Mouse (Mus musculus) regulatory T cell (primary cell): ENCODE results near the gene Naa40.

Experiments used
- in situ Hi-C: fragments of 300-600 bp; cut with MboI, MseI; formaldehyde crosslinking; loops from one replicate; pipeline ENCODE4 v1.15.1; 2025; ENCODE audit warnings: high pct_unique_total_duplicates

Gene Naa40

GRCm38 (mm10) chr19:7185059-7185458, 55.9 kb downstream of the Naa40 start:
- in situ Hi-C loops: no loop called here

DNA sequence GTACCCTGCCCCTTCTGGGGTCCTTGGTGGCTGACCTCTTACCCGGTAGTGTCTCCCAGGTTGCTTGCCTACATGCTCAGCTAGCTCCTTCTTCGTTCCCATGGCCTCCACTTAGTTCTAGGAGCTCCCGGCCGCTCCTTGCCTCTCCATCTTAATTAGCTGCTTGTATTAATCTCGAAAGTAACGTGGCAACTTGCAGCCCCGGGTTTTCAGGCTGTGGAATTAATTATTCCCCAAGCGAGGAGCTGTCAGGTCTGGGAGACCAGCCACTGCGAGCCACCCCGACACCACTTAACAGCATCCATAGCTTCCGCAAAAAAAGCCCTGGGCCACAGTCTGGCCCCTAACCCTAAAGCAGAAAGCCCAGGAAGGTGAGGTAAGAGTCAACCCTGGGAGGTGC, 57.6 kb downstream of the Naa40 start:
- in situ Hi-C loops: no loop called here

- in situ Hi-C loops: no loop called here
Measured at GRCm38 (mm10) chr19:7182273-7182949, 58.6 kb downstream of the Naa40 start.

GRCm38 (mm10) chr19:7181496-7181895, 59.5 kb downstream of the Naa40 start:
- in situ Hi-C loops: no loop called here

- in situ Hi-C loops: no loop called here
Measured at GRCm38 (mm10) chr19:7180756-7181405, 60.1 kb downstream of the Naa40 start.

- in situ Hi-C loops: no loop called here
Measured at GRCm38 (mm10) chr19:7178841-7179452, 62.0 kb downstream of the Naa40 start.

- in situ Hi-C loops: no loop called here
Measured at GRCm38 (mm10) chr19:7177804-7178511, 63.0 kb downstream of the Naa40 start.

DNA sequence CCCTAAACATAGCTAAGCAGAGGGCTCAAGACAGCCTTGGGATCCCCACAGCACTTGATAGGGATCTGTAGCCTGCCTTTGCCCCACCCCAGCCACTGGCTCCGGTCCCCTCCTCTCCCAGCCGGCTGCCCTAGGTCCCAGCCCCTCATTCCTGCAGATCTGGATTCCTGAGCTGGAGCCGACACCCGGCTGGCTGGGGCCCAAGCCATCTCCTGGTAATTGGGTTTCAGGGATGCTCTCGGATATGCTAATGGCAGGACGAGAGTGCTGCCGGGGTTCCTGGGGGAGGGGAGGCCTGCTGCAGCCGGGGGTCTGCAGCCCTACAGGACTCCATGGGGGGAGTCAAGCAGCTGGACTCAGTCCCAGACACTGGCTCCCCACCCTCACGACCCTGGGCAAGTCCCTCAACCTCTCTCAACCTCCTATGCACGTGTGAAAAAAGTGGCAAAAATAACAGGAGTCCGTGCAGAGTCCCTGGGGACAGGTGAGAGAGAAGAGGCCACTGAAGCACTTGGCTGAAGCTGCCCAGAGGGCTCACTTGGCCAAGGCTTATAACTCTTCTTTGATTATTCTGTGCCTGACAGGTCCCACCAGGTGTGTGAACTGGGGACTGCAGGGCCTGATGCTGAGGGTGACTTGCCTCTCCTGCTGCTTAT, 64.8 kb downstream of the Naa40 start:
- in situ Hi-C loops: no loop called here
